Mouse (Mus musculus) spleen, postnatal 36 days (tissue): ENCODE measurements at regions not wholly inside any gene's neighbourhood (a gene's known extent, or its start where the extent isn't known, plus 50 kb on each side); places are given as distances from the start of the nearest gene placed in this dataset.

Source experiments
- DNase-seq, 2 experiments: peaks; one replicate each; pipeline ENCODE4 v3.0.0; 2022; ENCODE audit warnings: low spot score in 2 of 2, mixed read lengths in 1 of 2

GRCm38 (mm10) chr10:8020113-8020512 lies 64.1 kb upstream of the Tab2 start:
- DNase-seq: no peak

DNA sequence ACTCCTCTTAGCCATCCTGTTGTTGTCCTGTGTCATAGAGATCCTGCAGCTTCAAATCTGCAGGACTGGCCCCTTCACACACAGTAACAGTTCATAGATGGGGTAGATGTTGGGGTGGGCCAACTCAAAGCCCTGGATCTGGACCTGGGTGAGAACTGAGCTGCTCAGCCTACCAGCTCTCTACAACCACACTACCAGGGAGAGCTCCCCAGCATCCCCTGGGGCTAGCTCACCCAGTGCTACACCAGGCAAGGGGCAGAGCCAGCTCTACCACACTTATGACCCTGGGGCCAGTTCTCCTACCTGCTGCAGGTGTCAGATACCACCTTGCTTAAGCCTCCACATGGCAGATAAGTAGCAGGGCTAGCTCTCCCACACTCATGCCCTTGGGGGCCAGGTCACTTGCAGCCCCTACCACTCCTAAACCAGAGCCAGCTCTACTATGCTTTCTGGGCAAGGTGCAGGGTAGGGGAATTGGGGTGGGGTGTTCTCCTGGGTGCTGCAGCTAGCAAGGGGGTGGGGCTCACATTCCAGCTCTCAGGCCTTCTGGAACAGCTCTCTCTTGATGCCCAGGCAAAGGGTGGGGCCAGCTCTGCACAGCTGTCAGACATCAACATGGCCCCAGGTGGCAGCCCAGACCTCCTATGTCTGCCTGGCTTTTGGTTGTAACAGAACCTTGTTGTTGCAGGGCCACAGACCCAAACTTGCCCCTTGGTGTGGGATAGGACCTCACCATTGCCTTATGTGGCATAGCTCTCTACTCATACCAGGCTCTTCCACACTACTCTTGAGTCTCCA lies 62.4 kb upstream of the Tab2 start:
- DNase-seq: no peak

DNA sequence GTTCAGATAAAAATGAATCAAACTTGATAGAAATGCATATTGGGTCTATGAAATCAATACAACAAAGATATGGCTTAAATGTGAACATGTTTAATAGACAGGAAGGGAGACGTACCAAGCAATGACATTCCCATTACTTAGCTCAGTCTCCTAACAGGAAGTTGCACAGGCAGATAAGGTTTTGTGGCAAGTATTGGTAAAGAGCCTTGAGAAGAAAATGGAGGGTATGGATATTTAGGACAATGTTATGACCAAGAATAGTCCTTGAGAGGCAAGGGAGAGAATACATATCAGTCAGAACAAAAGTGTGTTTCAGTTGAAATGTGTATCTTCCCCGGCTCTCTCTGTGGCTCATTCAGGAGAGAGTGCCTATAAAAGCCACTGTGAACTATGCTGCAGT lies 60.7 kb upstream of the Tab2 start:
- no peak for DNase-seq

DNA sequence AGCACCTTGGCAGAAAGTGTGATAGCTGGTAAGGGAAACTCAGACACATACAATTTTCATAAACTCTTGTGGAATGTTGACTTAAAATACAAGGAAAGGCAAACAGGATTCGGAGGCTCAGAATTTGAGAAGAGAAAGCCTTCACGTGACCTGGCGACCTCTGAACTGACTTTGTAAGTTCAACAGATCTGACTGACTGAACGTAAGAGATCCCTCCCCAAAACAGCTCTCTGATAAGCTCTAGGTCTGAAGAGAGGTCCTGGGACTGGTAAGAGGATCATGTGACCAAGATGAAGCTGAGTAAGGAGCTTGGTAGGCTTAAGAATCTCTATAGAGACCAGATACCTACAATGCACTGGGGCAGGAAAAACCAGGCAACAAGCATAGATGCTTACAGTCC lies 55.7 kb upstream of the Tab2 start:
- no peak for DNase-seq

DNA sequence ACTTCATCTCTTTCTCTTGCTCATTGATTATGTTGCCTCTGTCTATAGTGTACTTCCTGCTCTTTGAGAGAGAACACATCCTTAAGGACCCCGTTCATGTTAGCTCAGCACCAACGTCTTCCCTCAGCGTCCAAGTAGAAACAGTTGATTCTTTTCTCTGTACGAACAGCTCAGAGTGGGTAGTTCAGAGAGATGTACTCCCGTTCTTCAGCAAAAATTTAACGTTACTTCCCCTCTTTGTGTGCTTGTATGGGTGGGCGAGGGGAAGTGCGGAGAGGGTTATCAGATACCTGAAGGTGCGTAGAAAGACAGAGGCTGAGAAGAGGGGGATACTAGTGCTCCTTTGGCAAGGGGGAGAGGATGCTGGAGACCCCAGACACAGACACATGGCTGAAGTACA lies 55.1 kb upstream of the Tab2 start:
- no peak for DNase-seq

- peak; percentile 41 to 48 for DNase-seq
Observed at GRCm38 (mm10) chr10:8009855-8010254, 53.8 kb upstream of the Tab2 start.

DNA sequence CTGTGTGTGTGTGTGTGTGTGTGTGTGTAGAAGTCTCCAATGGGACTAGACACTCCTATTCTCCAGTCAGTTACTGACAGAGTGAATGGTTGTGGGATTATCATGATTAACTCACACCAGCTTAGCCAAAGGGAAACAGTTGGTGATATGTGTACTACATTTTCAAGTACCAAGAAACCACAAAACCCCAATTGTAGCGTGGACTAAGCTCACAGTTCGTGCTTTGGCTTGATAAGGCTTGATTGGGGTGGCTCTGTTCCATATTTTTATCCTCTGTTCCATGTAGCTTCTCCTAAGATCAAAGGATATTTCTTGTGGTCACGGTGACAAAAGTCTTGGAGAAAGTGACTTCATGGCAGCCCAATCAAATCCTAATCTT lies 51.9 kb upstream of the Tab2 start:
- no peak for DNase-seq

- DNase-seq: no peak
Observed at GRCm38 (mm10) chr10:8007286-8007989, 51.4 kb upstream of the Tab2 start.
